Mouse (Mus musculus): Measurements from ENCODE around the gene Gm49325. TPM values are rescaled to one million over a fixed set of nuclear protein-coding genes. Genes with fewer than 3 reads are reported as not detected.
A peak's percentile ranks its signal among the peaks of the same experiment; 100 is the strongest.

Gene Gm49325
- polyA plus RNA-seq, 1 experiment = 53.4 TPM

- TF ChIP-seq CTCF (IDR thresholded peaks at IDR 0.05; ENCODE audit: borderline replicate concordance, insufficient read depth, low read length) (no peak), POLR2A (IDR thresholded peaks at IDR 0.05; ENCODE audit: low read depth, low read length) (no peak)
- Histone ChIP-seq H3K4me1 (ENCODE audit: control insufficient read depth, insufficient read depth, low read length) (peaks cover 7% of the 10 kb centered on the region), H3K27ac (ENCODE audit: insufficient read depth, low read length) (no peak overlapping the region), H3K4me3 (ENCODE audit: insufficient read depth, low read length) (no peak overlapping the region)
Measured at GRCm38 (mm10) chr10:77572225-77572624, 33.8 kb upstream of the Gm49325 start.

- H3K4me3 ChIP-seq (ENCODE audit: insufficient read depth, low read length) = no peak overlapping the region
- peaks cover 7% of the 10 kb centered on the region for H3K4me1 ChIP-seq (ENCODE audit: control insufficient read depth, insufficient read depth, low read length)
- TF ChIP-seq POLR2A (IDR thresholded peaks at IDR 0.05; ENCODE audit: low read depth, low read length) = no peak
- TF ChIP-seq CTCF (IDR thresholded peaks at IDR 0.05; ENCODE audit: borderline replicate concordance, insufficient read depth, low read length) = no peak
- no peak overlapping the region for H3K27ac ChIP-seq (ENCODE audit: insufficient read depth, low read length)
Measured at GRCm38 (mm10) chr10:77573162-77573561, 32.8 kb upstream of the Gm49325 start.

- Histone ChIP-seq H3K4me1 (ENCODE audit: control insufficient read depth, insufficient read depth, low read length) (peaks cover 12% of the 10 kb centered on the region), H3K4me3 (ENCODE audit: insufficient read depth, low read length) (no peak overlapping the region), H3K27ac (ENCODE audit: insufficient read depth, low read length) (no peak overlapping the region)
- TF ChIP-seq POLR2A (IDR thresholded peaks at IDR 0.05; ENCODE audit: low read depth, low read length) (no peak), CTCF (IDR thresholded peaks at IDR 0.05; ENCODE audit: borderline replicate concordance, insufficient read depth, low read length) (no peak)
Measured at GRCm38 (mm10) chr10:77580027-77580920, 25.7 kb upstream of the Gm49325 start.

GRCm38 (mm10) chr10:77581023-77581407, 25.0 kb upstream of the Gm49325 start:
- H3K4me3 ChIP-seq (ENCODE audit: insufficient read depth, low read length) = peak overlapping the region; percentile 32
- no peak for TF ChIP-seq CTCF (IDR thresholded peaks at IDR 0.05; ENCODE audit: borderline replicate concordance, insufficient read depth, low read length)
- TF ChIP-seq POLR2A (IDR thresholded peaks at IDR 0.05; ENCODE audit: low read depth, low read length) = no peak
- H3K27ac ChIP-seq (ENCODE audit: insufficient read depth, low read length) = peak overlapping the region; percentile 9
- peaks cover 12% of the 10 kb centered on the region for H3K4me1 ChIP-seq (ENCODE audit: control insufficient read depth, insufficient read depth, low read length)

- H3K27ac ChIP-seq (ENCODE audit: insufficient read depth, low read length) = peak within 1 kb of the TSS; percentile 80
- peaks cover 12% of the 10 kb centered on the region for H3K4me1 ChIP-seq (ENCODE audit: control insufficient read depth, insufficient read depth, low read length)
- no peak for TF ChIP-seq CTCF (IDR thresholded peaks at IDR 0.05; ENCODE audit: borderline replicate concordance, insufficient read depth, low read length)
- peak; percentile 94 for TF ChIP-seq POLR2A (IDR thresholded peaks at IDR 0.05; ENCODE audit: low read depth, low read length)
- H3K4me3 ChIP-seq (ENCODE audit: insufficient read depth, low read length) = peak within 1 kb of the TSS; percentile 88
Measured at GRCm38 (mm10) chr10:77581408-77582284, 24.4 kb upstream of the Gm49325 start, which contains the start of gene Pttg1ip. Gene Pttg1ip, plus strand, starts transcription at chr10:77581720.

GRCm38 (mm10) chr10:77582285-77582618, 23.7 kb upstream of the Gm49325 start:
- peak overlapping the region; percentile 88 for H3K4me3 ChIP-seq (ENCODE audit: insufficient read depth, low read length)
- H3K4me1 ChIP-seq (ENCODE audit: control insufficient read depth, insufficient read depth, low read length) = peaks cover 12% of the 10 kb centered on the region
- TF ChIP-seq CTCF (IDR thresholded peaks at IDR 0.05; ENCODE audit: borderline replicate concordance, insufficient read depth, low read length) = no peak
- no peak for TF ChIP-seq POLR2A (IDR thresholded peaks at IDR 0.05; ENCODE audit: low read depth, low read length)
- peak overlapping the region; percentile 80 for H3K27ac ChIP-seq (ENCODE audit: insufficient read depth, low read length)

- peak overlapping the region; percentile 28; the same call in 1 of the 2 replicates for H3K27ac ChIP-seq (ENCODE audit: insufficient read depth, low read length)
- H3K4me3 ChIP-seq (ENCODE audit: insufficient read depth, low read length) = no peak overlapping the region
- no peak for TF ChIP-seq POLR2A (IDR thresholded peaks at IDR 0.05; ENCODE audit: low read depth, low read length)
- TF ChIP-seq CTCF (IDR thresholded peaks at IDR 0.05; ENCODE audit: borderline replicate concordance, insufficient read depth, low read length) = no peak
- H3K4me1 ChIP-seq (ENCODE audit: control insufficient read depth, insufficient read depth, low read length) = peaks cover 12% of the 10 kb centered on the region
Measured at GRCm38 (mm10) chr10:77583795-77584422, 22.1 kb upstream of the Gm49325 start.

- Histone ChIP-seq H3K4me3 (ENCODE audit: insufficient read depth, low read length) (no peak overlapping the region), H3K27ac (ENCODE audit: insufficient read depth, low read length) (no peak overlapping the region), H3K4me1 (ENCODE audit: control insufficient read depth, insufficient read depth, low read length) (peaks cover 12% of the 10 kb centered on the region)
- no peak for TF ChIP-seq POLR2A (IDR thresholded peaks at IDR 0.05; ENCODE audit: low read depth, low read length)
- no peak for TF ChIP-seq CTCF (IDR thresholded peaks at IDR 0.05; ENCODE audit: borderline replicate concordance, insufficient read depth, low read length)
Measured at GRCm38 (mm10) chr10:77586637-77587036, 19.4 kb upstream of the Gm49325 start.

GRCm38 (mm10) chr10:77587091-77587775, 18.8 kb upstream of the Gm49325 start:
- TF ChIP-seq POLR2A (IDR thresholded peaks at IDR 0.05; ENCODE audit: low read depth, low read length) = no peak
- TF ChIP-seq CTCF (IDR thresholded peaks at IDR 0.05; ENCODE audit: borderline replicate concordance, insufficient read depth, low read length) = no peak
- H3K27ac ChIP-seq (ENCODE audit: insufficient read depth, low read length) = no peak overlapping the region
- no peak overlapping the region for H3K4me3 ChIP-seq (ENCODE audit: insufficient read depth, low read length)
- H3K4me1 ChIP-seq (ENCODE audit: control insufficient read depth, insufficient read depth, low read length) = peaks cover 12% of the 10 kb centered on the region
